Mouse (Mus musculus): ENCODE measurements around the gene Hsf5. TPM values are rescaled to one million over a fixed set of nuclear protein-coding genes. Genes with fewer than 3 reads are reported as not detected.

Hsf5 gene
- total RNA-seq, 1 experiment from 2014 or later = not detected

- no peak for ATAC-seq (replicated peaks; ENCODE audit: insufficient number of reproducible peaks, low FRiP score, low TSS enrichment, poor library complexity, severe bottlenecking)
Observed at GRCm38 (mm10) chr11:87678545-87678944, 61.6 kb downstream of the Hsf5 start.

GRCm38 (mm10) chr11:87678976-87679375, 62.0 kb downstream of the Hsf5 start:
- no peak for ATAC-seq (replicated peaks; ENCODE audit: insufficient number of reproducible peaks, low FRiP score, low TSS enrichment, poor library complexity, severe bottlenecking)

- no peak for ATAC-seq (replicated peaks; ENCODE audit: insufficient number of reproducible peaks, low FRiP score, low TSS enrichment, poor library complexity, severe bottlenecking)
Observed at GRCm38 (mm10) chr11:87680786-87681185, 63.8 kb downstream of the Hsf5 start.

- no peak for ATAC-seq (replicated peaks; ENCODE audit: insufficient number of reproducible peaks, low FRiP score, low TSS enrichment, poor library complexity, severe bottlenecking)
Observed at GRCm38 (mm10) chr11:87682096-87682495, 65.1 kb downstream of the Hsf5 start.

GRCm38 (mm10) chr11:87682838-87683571, 66.0 kb downstream of the Hsf5 start:
- ATAC-seq (replicated peaks; ENCODE audit: insufficient number of reproducible peaks, low FRiP score, low TSS enrichment, poor library complexity, severe bottlenecking) = no peak

- ATAC-seq (replicated peaks; ENCODE audit: insufficient number of reproducible peaks, low FRiP score, low TSS enrichment, poor library complexity, severe bottlenecking) = no peak
Observed at GRCm38 (mm10) chr11:87686407-87686806, 69.4 kb downstream of the Hsf5 start.

GRCm38 (mm10) chr11:87687246-87688225, 70.6 kb downstream of the Hsf5 start:
- no peak for ATAC-seq (replicated peaks; ENCODE audit: insufficient number of reproducible peaks, low FRiP score, low TSS enrichment, poor library complexity, severe bottlenecking)

GRCm38 (mm10) chr11:87688478-87689203, 71.7 kb downstream of the Hsf5 start:
- no peak for ATAC-seq (replicated peaks; ENCODE audit: insufficient number of reproducible peaks, low FRiP score, low TSS enrichment, poor library complexity, severe bottlenecking)

- ATAC-seq (replicated peaks; ENCODE audit: insufficient number of reproducible peaks, low FRiP score, low TSS enrichment, poor library complexity, severe bottlenecking) = no peak
Observed at GRCm38 (mm10) chr11:87689402-87689808, 72.4 kb downstream of the Hsf5 start.

GRCm38 (mm10) chr11:87690054-87690740, 73.2 kb downstream of the Hsf5 start:
- 0 out of 2 replicates have a peak, but pooled peaks have one; percentile 27 for ATAC-seq (replicated peaks; ENCODE audit: insufficient number of reproducible peaks, low FRiP score, low TSS enrichment, poor library complexity, severe bottlenecking)

- no peak for ATAC-seq (replicated peaks; ENCODE audit: insufficient number of reproducible peaks, low FRiP score, low TSS enrichment, poor library complexity, severe bottlenecking)
Observed at GRCm38 (mm10) chr11:87697131-87697682, 80.2 kb downstream of the Hsf5 start.

GRCm38 (mm10) chr11:87698126-87698525, 81.2 kb downstream of the Hsf5 start:
- ATAC-seq (replicated peaks; ENCODE audit: insufficient number of reproducible peaks, low FRiP score, low TSS enrichment, poor library complexity, severe bottlenecking) = no peak

GRCm38 (mm10) chr11:87701108-87701507, 84.1 kb downstream of the Hsf5 start:
- ATAC-seq (replicated peaks; ENCODE audit: insufficient number of reproducible peaks, low FRiP score, low TSS enrichment, poor library complexity, severe bottlenecking) = no peak

- ATAC-seq (replicated peaks; ENCODE audit: insufficient number of reproducible peaks, low FRiP score, low TSS enrichment, poor library complexity, severe bottlenecking) = no peak
Observed at GRCm38 (mm10) chr11:87701877-87702620, 85.1 kb downstream of the Hsf5 start.

GRCm38 (mm10) chr11:87703654-87704053, 86.7 kb downstream of the Hsf5 start:
- no peak for ATAC-seq (replicated peaks; ENCODE audit: insufficient number of reproducible peaks, low FRiP score, low TSS enrichment, poor library complexity, severe bottlenecking)

GRCm38 (mm10) chr11:87704289-87704688, 87.3 kb downstream of the Hsf5 start:
- ATAC-seq (replicated peaks; ENCODE audit: insufficient number of reproducible peaks, low FRiP score, low TSS enrichment, poor library complexity, severe bottlenecking) = no peak

GRCm38 (mm10) chr11:87707570-87707969, 90.6 kb downstream of the Hsf5 start:
- ATAC-seq (replicated peaks; ENCODE audit: insufficient number of reproducible peaks, low FRiP score, low TSS enrichment, poor library complexity, severe bottlenecking) = no peak

GRCm38 (mm10) chr11:87708979-87709378, 92.0 kb downstream of the Hsf5 start:
- no peak for ATAC-seq (replicated peaks; ENCODE audit: insufficient number of reproducible peaks, low FRiP score, low TSS enrichment, poor library complexity, severe bottlenecking)

All from monocyte, adult 5-6 weeks (primary cell).